ENCODE assay signal across 8 mouse cellular contexts in the genomic region with DNA sequence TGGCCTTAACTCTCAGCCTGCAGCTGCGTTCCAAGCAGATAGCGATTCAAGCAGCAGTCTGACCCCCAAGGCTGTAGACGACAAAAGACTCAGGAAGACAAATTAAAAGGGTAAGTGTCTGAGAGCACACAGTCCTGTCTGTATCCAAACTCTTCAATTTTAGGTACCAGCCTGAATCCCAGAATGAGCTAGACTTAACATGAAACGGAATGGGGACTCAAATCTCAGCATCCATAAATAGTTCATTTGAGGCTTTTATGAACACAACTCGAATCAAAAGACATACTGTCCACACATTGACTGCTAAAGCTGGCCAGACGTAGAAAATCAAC. TPM values are rescaled to one million over a fixed set of nuclear protein-coding genes. Genes with fewer than 3 reads are reported as not detected.
DNase-seq lines count a peak whose midpoint lies in the region; ATAC-seq and TF ChIP-seq lines count a peak whose summit lies in the region.

No protein-coding gene starts in this region.

- H3K4me3 ChIP-seq in kidney, embryonic 15.5 days (replicated peaks): peak overlapping the region; percentile 46
- peak overlapping the region; percentile 64 for H3K4me3 ChIP-seq in embryonic facial prominence, embryonic 11.5 days (ENCODE audit: low read depth, low read length)
- peak overlapping the region; percentile 20; the same call in 1 of the 2 replicates for H3K4me3 ChIP-seq in hindbrain, postnatal 0 days (ENCODE audit: low read length)
- peak overlapping the region; percentile 13; the same call in 1 of the 2 replicates for H3K4me3 ChIP-seq in midbrain, embryonic 16.5 days (ENCODE audit: low read depth, low read length)

- peaks cover 37% of the 10 kb centered on the region for H3K4me1 ChIP-seq in kidney, embryonic 15.5 days
- H3K4me1 ChIP-seq in embryonic facial prominence, embryonic 11.5 days (ENCODE audit: control insufficient read depth, insufficient read depth, low read length): no peaks in the 10 kb centered on the region
- H3K4me1 ChIP-seq in hindbrain, postnatal 0 days (ENCODE audit: insufficient read depth, low read length): no peaks in the 10 kb centered on the region; the same call in 1 of the 2 replicates
- H3K4me1 ChIP-seq in midbrain, embryonic 16.5 days (ENCODE audit: control insufficient read depth, insufficient read depth, low read length): peaks cover 22% of the 10 kb centered on the region

- H3K36me3 ChIP-seq in kidney, embryonic 15.5 days: peaks cover 16% of the 10 kb centered on the region
- H3K36me3 ChIP-seq in embryonic facial prominence, embryonic 11.5 days (replicated peaks; ENCODE audit: control insufficient read depth, insufficient read depth, low read depth, low read length): peaks cover 3% of the 10 kb centered on the region
- H3K36me3 ChIP-seq in hindbrain, postnatal 0 days (ENCODE audit: insufficient read depth, low read length): no peaks in the 10 kb centered on the region
- no peaks in the 10 kb centered on the region for H3K36me3 ChIP-seq in midbrain, embryonic 16.5 days (ENCODE audit: control insufficient read depth, insufficient read depth, low read length)

- no peak for TF ChIP-seq CTCF in hindbrain, postnatal 0 days (IDR thresholded peaks at IDR 0.05; ENCODE audit: low read depth)

- no peaks in the 10 kb centered on the region for H3K27me3 ChIP-seq in kidney, embryonic 15.5 days
- H3K27me3 ChIP-seq in embryonic facial prominence, embryonic 11.5 days (ENCODE audit: control insufficient read depth, insufficient read depth, low read length): no peaks in the 10 kb centered on the region
- no peaks in the 10 kb centered on the region for H3K27me3 ChIP-seq in hindbrain, postnatal 0 days (ENCODE audit: insufficient read depth, low read length)
- no peaks in the 10 kb centered on the region for H3K27me3 ChIP-seq in midbrain, embryonic 16.5 days (ENCODE audit: control insufficient read depth, insufficient read depth, low read depth, low read length)

- H3K9ac ChIP-seq in kidney, embryonic 15.5 days: peak overlapping the region; percentile 41
- H3K9ac ChIP-seq in embryonic facial prominence, embryonic 11.5 days (replicated peaks; ENCODE audit: low read length): peak overlapping the region; percentile 78
- 0 out of 2 replicates have a peak overlapping the region, but pooled peaks have one; percentile 28 for H3K9ac ChIP-seq in hindbrain, postnatal 0 days (replicated peaks; ENCODE audit: low read length)
- no peak overlapping the region for H3K9ac ChIP-seq in midbrain, embryonic 16.5 days (ENCODE audit: low read depth, low read length)

- intact Hi-C loops in left cerebral cortex, postnatal 36 days (cut with DNase I): loop anchor here (5.0 kb wide), 1 partner anchor 38 kb away; no protein-coding TSS in a partner anchor

- H3K27ac ChIP-seq in kidney, embryonic 15.5 days: peak overlapping the region; percentile 97
- peak overlapping the region; percentile 97 for H3K27ac ChIP-seq in embryonic facial prominence, embryonic 11.5 days (replicated peaks; ENCODE audit: low read depth, low read length)
- peak overlapping the region; percentile 67 for H3K27ac ChIP-seq in hindbrain, postnatal 0 days
- H3K27ac ChIP-seq in midbrain, embryonic 16.5 days (ENCODE audit: low read length): peak overlapping the region; percentile 74

- DNase-seq in kidney, postnatal 36 days: no peak
- DNase-seq in embryonic facial prominence, embryonic 11.5 days (ENCODE audit: low spot score): no peak
- DNase-seq in hindbrain, postnatal 0 days (ENCODE audit: low spot score): no peak
- no peak for DNase-seq in left cerebral cortex, postnatal 36 days (ENCODE audit: low spot score in 2 of 2)
- no peak for DNase-seq in left cerebral cortex, adult 8-10 months (ENCODE audit: low spot score in 2 of 2)
- DNase-seq in yolk sac, embryonic 10.5 days (ENCODE audit: low spot score): no peak

- peak overlapping the region; percentile 55 for H3K4me2 ChIP-seq in kidney, embryonic 15.5 days
- H3K4me2 ChIP-seq in embryonic facial prominence, embryonic 11.5 days (ENCODE audit: low read depth, low read length): peak overlapping the region; percentile 64
- H3K4me2 ChIP-seq in hindbrain, postnatal 0 days (ENCODE audit: low read depth, low read length): peak overlapping the region; percentile 47
- H3K4me2 ChIP-seq in midbrain, embryonic 16.5 days (ENCODE audit: low read length): peak overlapping the region; percentile 34

- 11% methylated on average over 6 of the region's 6 CpGs for WGBS in kidney, embryonic 15.5 days
- 11% methylated on average over 6 of the region's 6 CpGs for WGBS in embryonic facial prominence, embryonic 11.5 days
- 30% methylated on average over 6 of the region's 6 CpGs for WGBS in hindbrain, postnatal 0 days
- WGBS in midbrain, embryonic 16.5 days: 27% methylated on average over 6 of the region's 6 CpGs

- no peak for ATAC-seq in kidney, embryonic 15.5 days (replicated peaks; ENCODE audit: low FRiP score)
- ATAC-seq in embryonic facial prominence, embryonic 11.5 days (replicated peaks; ENCODE audit: insufficient number of reproducible peaks, low FRiP score, low TSS enrichment, low read depth): 0 out of 2 replicates have a peak, but pooled peaks have one; percentile 26
- no peak for ATAC-seq in hindbrain, postnatal 0 days
- no peak for ATAC-seq in midbrain, embryonic 16.5 days

- H3K9me3 ChIP-seq in kidney, embryonic 15.5 days (replicated peaks): no peaks in the 10 kb centered on the region
- 0 out of 2 replicates have a peak, but pooled peaks cover 2% of the 10 kb centered on the region for H3K9me3 ChIP-seq in embryonic facial prominence, embryonic 11.5 days (replicated peaks; ENCODE audit: control insufficient read depth, low read length)
- no peaks in the 10 kb centered on the region for H3K9me3 ChIP-seq in hindbrain, postnatal 0 days (ENCODE audit: low read length)
- H3K9me3 ChIP-seq in midbrain, embryonic 16.5 days (replicated peaks; ENCODE audit: control insufficient read depth, low read length, poor library complexity, severe bottlenecking): no peaks in the 10 kb centered on the region

RNA-seq across cellular contexts. Expression of a gene that starts 46.4 kb away (rescaled TPM):
- polyA plus RNA-seq in kidney, embryonic 15.5 days (2015; fragmentation: Nextera tagmentation; extraction: Ambion mirVana): 79.9 and 81.6 TPM in 2 replicates
- polyA plus RNA-seq in embryonic facial prominence, embryonic 11.5 days (2014; fragmentation: Nextera tagmentation; extraction: Ambion mirVana): 64.6 and 70.2 TPM in 2 replicates
- 92.8 and 105 TPM in 2 replicates for total RNA-seq in hindbrain, postnatal 0 days (2014; rRNA removed)
- 73.0 and 73.9 TPM in 2 replicates for polyA plus RNA-seq in hindbrain, postnatal 0 days (2015; fragmentation: Nextera tagmentation; extraction: Ambion mirVana)
- 79.7 and 83.8 TPM in 2 replicates for polyA plus RNA-seq in midbrain, embryonic 16.5 days (2015; fragmentation: Nextera tagmentation; extraction: Ambion mirVana)
- 10 to 100 TPM; 32.3 to 42.2 TPM for total RNA-seq in left cerebral cortex, postnatal 36 days (2021)
- 10 to 100 TPM; 31.1 to 37.2 (median 33.9) TPM for total RNA-seq in left cerebral cortex, adult 8-10 months (2022)

RNA-seq across cellular contexts. Expression of a gene that starts 56.2 kb away (rescaled TPM):
- 51.5 and 55.2 TPM in 2 replicates for polyA plus RNA-seq in kidney, embryonic 15.5 days (2015; fragmentation: Nextera tagmentation; extraction: Ambion mirVana)
- polyA plus RNA-seq in embryonic facial prominence, embryonic 11.5 days (2014; fragmentation: Nextera tagmentation; extraction: Ambion mirVana): 75.3 and 80.8 TPM in 2 replicates
- 5.8 and 6.9 TPM in 2 replicates for total RNA-seq in hindbrain, postnatal 0 days (2014; rRNA removed)
- 8.0 and 10.4 TPM in 2 replicates for polyA plus RNA-seq in hindbrain, postnatal 0 days (2015; fragmentation: Nextera tagmentation; extraction: Ambion mirVana)
- 11.8 and 15.2 TPM in 2 replicates for polyA plus RNA-seq in midbrain, embryonic 16.5 days (2015; fragmentation: Nextera tagmentation; extraction: Ambion mirVana)
- total RNA-seq in left cerebral cortex, postnatal 36 days (2021): 10 to 100 TPM in 1 of 2 experiments, 1 to 10 TPM in 1; 8.2 to 10.7 TPM
- total RNA-seq in left cerebral cortex, adult 8-10 months (2022): 10 to 100 TPM in 3 of 4 experiments, 1 to 10 TPM in 1; 8.6 to 12.5 (median 10.2) TPM

Comparison
In these comparisons a context has a peak if more than half of its experiments do, and no peak if none do; other contexts are left out.
1. H3K4me3 ChIP-seq: peak in every context shown above with its lines; median percentile 64 in embryonic facial prominence, embryonic 11.5 days; 46 in kidney, embryonic 15.5 days; 20 in hindbrain, postnatal 0 days; 13 in midbrain, embryonic 16.5 days.